Mouse (Mus musculus): ENCODE measurements at regions not wholly inside any gene's neighbourhood (a gene's known extent, or its start where the extent isn't known, plus 50 kb on each side); places are given as distances from the start of the nearest gene placed in this dataset.

DNA sequence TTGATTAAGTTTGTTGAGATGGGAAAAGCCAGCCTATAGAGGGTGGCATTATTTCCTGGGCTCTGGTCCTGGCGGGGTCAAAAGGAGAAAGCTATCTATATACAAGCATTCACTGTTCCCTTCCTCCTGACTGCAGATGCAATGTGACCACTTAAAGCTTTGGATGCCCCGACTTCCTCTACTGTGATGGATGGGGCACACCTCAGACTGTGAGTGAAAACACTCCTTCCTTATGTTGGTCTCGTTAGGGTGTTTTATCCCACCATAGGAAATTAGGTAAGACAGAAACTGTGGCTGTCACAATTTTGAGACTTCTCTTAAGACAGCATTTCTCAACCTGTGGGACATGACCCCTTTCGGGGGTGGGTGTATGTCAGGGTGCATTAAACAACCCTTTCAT is 210.8 kb upstream of the Dusp10 start:
- no peaks in the 10 kb centered on the region for H3K27me3 ChIP-seq (ENCODE audit: control insufficient read depth, insufficient read depth, insufficient read length)
- no peak overlapping the region for H3ac ChIP-seq (ENCODE audit: control insufficient read depth, insufficient read length, low read depth)
- no peak overlapping the region for H3K4me3 ChIP-seq (ENCODE audit: insufficient read depth, poor library complexity, severe bottlenecking)
- no peaks in the 10 kb centered on the region for H3K79me3 ChIP-seq (ENCODE audit: low read depth)
- TF ChIP-seq MYOD1 (IDR thresholded peaks at IDR 0.05; ENCODE audit: control insufficient read depth, insufficient read length, low read depth) (no peak), CTCF (IDR thresholded peaks at IDR 0.05; ENCODE audit: control insufficient read depth, insufficient read depth, insufficient read length) (no peak)
- H3K79me2 ChIP-seq (ENCODE audit: control insufficient read depth, insufficient read depth): no peaks in the 10 kb centered on the region
- H3K36me3 ChIP-seq (ENCODE audit: control insufficient read depth, insufficient read depth): no peaks in the 10 kb centered on the region

DNA sequence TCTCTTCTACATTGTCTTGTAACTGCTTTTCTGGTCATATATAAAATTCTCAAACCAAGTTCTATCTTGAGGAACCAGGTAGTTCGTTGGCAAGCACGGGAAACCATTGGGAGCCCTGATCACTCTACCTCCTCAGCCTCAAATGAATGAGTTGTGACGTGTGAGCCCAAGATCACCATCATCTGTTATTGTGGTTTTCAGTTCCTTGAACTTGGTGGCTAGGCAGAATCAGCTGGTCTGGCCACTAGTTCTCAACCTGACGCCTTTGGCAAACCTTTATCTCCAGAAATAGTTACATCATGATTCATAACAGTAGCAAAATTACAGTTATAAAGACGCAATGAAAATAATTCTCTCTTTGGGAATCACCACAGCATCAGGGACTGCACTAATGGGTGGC is 209.7 kb upstream of the Dusp10 start:
- Histone ChIP-seq H3K4me3 (ENCODE audit: insufficient read depth, poor library complexity, severe bottlenecking) (no peak overlapping the region), H3K36me3 (ENCODE audit: control insufficient read depth, insufficient read depth) (no peaks in the 10 kb centered on the region), H3K79me2 (ENCODE audit: control insufficient read depth, insufficient read depth) (no peaks in the 10 kb centered on the region), H3ac (ENCODE audit: control insufficient read depth, insufficient read length, low read depth) (no peak overlapping the region), H3K27me3 (ENCODE audit: control insufficient read depth, insufficient read depth, insufficient read length) (no peaks in the 10 kb centered on the region), H3K79me3 (ENCODE audit: low read depth) (no peaks in the 10 kb centered on the region)
- TF ChIP-seq MAX (IDR thresholded peaks at IDR 0.05) (no peak), MYOD1 (IDR thresholded peaks at IDR 0.05; ENCODE audit: control insufficient read depth, insufficient read length, low read depth) (peak; percentile 50)

DNA sequence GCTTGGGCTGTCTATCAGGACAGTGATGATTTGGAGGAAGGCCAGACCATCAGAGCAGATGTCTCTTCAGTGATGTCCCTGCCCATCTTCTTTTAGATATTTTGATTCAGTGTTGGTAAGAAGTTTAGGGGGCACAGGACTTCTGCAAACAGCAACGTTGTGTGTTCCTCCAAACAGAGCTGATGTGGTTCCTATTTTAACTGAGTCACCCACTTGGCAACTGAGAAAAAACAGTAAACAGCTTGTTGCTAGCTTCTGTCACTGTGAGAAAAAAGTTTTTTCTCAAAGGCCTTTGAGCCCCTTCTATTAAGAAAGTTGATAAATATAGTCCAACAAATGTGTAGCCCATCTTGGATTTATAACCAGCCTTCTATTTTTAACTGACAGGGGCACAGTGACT is 209.3 kb upstream of the Dusp10 start:
- TF ChIP-seq FOSL1 (IDR thresholded peaks at IDR 0.05; ENCODE audit: insufficient read depth, low read length, poor library complexity, severe bottlenecking) (no peak), CEBPB (IDR thresholded peaks at IDR 0.05; ENCODE audit: low read depth) (no peak), USF1 (IDR thresholded peaks at IDR 0.05; ENCODE audit: low read depth) (no peak), MYOG (IDR thresholded peaks at IDR 0.05; ENCODE audit: control insufficient read depth, extremely low read depth, insufficient read length) (no peak), MYOD1 (IDR thresholded peaks at IDR 0.05; ENCODE audit: control insufficient read depth, insufficient read length, low read depth) (no peak), MAX (IDR thresholded peaks at IDR 0.05) (no peak), CTCF (IDR thresholded peaks at IDR 0.05; ENCODE audit: control insufficient read depth, insufficient read depth, insufficient read length) (no peak)
- no peaks in the 10 kb centered on the region for H3K36me3 ChIP-seq (ENCODE audit: control insufficient read depth, insufficient read depth)
- H3ac ChIP-seq (ENCODE audit: control insufficient read depth, insufficient read length, low read depth): no peak overlapping the region
- no peaks in the 10 kb centered on the region for H3K27me3 ChIP-seq (ENCODE audit: control insufficient read depth, insufficient read depth, insufficient read length)
- no peaks in the 10 kb centered on the region for H3K79me3 ChIP-seq (ENCODE audit: low read depth)
- no peak overlapping the region for H3K4me3 ChIP-seq (ENCODE audit: insufficient read depth, poor library complexity, severe bottlenecking)
- H3K79me2 ChIP-seq (ENCODE audit: control insufficient read depth, insufficient read depth): no peaks in the 10 kb centered on the region

DNA sequence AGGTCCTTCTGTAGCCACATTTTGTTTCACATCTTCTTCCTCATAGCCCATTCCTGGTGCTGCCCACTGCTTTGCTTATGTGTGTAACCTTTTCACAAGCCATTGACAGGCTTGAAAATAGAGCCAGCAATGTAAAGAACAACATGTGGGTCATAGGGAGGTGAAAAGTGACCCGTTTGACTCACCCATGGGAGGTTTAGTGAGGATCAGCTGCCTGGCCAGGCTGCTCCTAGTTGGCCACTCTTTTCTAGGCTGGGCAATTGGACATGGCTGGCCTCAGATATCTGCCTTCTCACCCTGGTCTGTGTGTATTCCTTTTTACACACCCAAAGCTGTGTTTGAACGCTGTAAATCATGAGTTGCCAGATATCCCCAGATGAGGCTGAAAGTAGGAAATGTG is 208.8 kb upstream of the Dusp10 start:
- TF ChIP-seq CEBPB (IDR thresholded peaks at IDR 0.05; ENCODE audit: low read depth) (no peak), MYOD1 (IDR thresholded peaks at IDR 0.05; ENCODE audit: control insufficient read depth, insufficient read length, low read depth) (no peak), CTCF (IDR thresholded peaks at IDR 0.05; ENCODE audit: control insufficient read depth, insufficient read depth, insufficient read length) (no peak), USF1 (IDR thresholded peaks at IDR 0.05; ENCODE audit: low read depth) (no peak), MYOG (IDR thresholded peaks at IDR 0.05; ENCODE audit: control insufficient read depth, extremely low read depth, insufficient read length) (no peak)
- Histone ChIP-seq H3K36me3 (ENCODE audit: control insufficient read depth, insufficient read depth) (no peaks in the 10 kb centered on the region), H3ac (ENCODE audit: control insufficient read depth, insufficient read length, low read depth) (no peak overlapping the region), H3K27me3 (ENCODE audit: control insufficient read depth, insufficient read depth, insufficient read length) (no peaks in the 10 kb centered on the region), H3K79me2 (ENCODE audit: control insufficient read depth, insufficient read depth) (no peaks in the 10 kb centered on the region), H3K79me3 (ENCODE audit: low read depth) (no peaks in the 10 kb centered on the region), H3K4me3 (ENCODE audit: insufficient read depth, poor library complexity, severe bottlenecking) (no peak overlapping the region)

DNA sequence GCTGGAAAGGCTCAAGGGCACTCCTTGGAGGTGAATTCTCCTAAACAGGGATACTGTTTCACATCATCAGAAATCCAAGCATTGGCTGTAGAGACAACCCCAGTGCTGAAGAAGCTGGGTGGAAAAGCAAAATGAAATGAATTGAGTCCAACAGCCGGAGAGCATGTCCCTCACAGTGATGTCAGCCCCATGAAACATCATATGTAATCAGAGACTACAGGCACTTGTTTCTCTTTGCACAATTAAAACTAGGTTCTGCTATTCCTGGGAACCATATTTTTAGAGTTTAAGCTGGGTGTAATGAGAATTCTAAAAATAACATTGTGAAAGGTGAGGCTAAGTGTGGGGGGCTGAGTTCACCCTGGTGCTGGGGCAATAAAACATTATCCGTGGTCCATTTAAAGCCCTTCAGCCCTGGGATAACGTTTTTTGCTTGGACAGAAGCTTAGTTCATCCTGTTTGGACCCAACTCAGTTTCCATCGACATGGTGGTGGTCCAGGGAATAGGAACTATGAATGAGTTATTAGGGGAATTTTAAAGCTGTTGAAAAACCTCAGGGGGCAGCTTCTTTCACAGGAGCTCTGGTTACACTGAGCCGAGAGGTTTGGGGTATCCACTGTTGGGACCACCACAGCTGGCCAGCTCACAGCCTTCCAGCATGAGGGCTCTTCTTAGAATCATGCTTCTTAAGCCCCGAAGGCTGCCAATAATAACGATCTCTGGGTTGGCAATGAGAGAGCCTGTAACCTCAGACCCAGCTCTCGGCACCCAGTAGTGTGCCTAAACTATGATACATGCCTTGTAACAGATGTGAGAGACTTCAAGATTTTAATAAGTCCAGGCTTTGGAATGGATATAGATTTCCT is 206.0 kb upstream of the Dusp10 start:
- H3K4me3 ChIP-seq (ENCODE audit: insufficient read depth, poor library complexity, severe bottlenecking): no peak overlapping the region
- TF ChIP-seq MAX (IDR thresholded peaks at IDR 0.05) (no peak), USF1 (IDR thresholded peaks at IDR 0.05; ENCODE audit: low read depth) (no peak), MYOD1 (IDR thresholded peaks at IDR 0.05; ENCODE audit: control insufficient read depth, insufficient read length, low read depth) (no peak), CTCF (IDR thresholded peaks at IDR 0.05; ENCODE audit: control insufficient read depth, insufficient read depth, insufficient read length) (no peak), MYOG (IDR thresholded peaks at IDR 0.05; ENCODE audit: control insufficient read depth, extremely low read depth, insufficient read length) (no peak), CEBPB (IDR thresholded peaks at IDR 0.05; ENCODE audit: low read depth) (no peak), FOSL1 (IDR thresholded peaks at IDR 0.05; ENCODE audit: insufficient read depth, low read length, poor library complexity, severe bottlenecking) (no peak)
- no peaks in the 10 kb centered on the region for H3K79me3 ChIP-seq (ENCODE audit: low read depth)
- no peak overlapping the region for H3ac ChIP-seq (ENCODE audit: control insufficient read depth, insufficient read length, low read depth)
- H3K36me3 ChIP-seq (ENCODE audit: control insufficient read depth, insufficient read depth): no peaks in the 10 kb centered on the region
- no peaks in the 10 kb centered on the region for H3K79me2 ChIP-seq (ENCODE audit: control insufficient read depth, insufficient read depth)
- no peaks in the 10 kb centered on the region for H3K27me3 ChIP-seq (ENCODE audit: control insufficient read depth, insufficient read depth, insufficient read length)

DNA sequence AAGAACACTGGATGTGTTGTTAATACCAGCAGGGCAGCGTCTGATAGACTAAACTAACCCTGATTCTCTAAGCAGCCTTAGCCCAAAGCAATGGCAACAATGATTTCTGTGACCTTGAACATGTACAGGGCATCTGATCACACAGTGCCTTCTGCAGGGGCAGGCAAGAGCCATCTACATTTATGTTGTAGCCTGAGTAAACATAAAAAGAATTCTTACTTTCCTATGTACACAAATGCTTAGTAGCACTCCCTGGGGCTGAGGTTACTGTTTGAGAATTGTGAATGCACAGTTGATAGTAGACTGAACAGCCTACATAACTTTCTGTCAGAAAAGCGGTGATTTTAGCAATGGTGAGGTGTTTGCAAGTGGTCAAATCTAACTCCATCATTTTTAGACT is 204.9 kb upstream of the Dusp10 start:
- Histone ChIP-seq H3K4me3 (ENCODE audit: insufficient read depth, poor library complexity, severe bottlenecking) (no peak overlapping the region), H3K79me2 (ENCODE audit: control insufficient read depth, insufficient read depth) (no peaks in the 10 kb centered on the region)
- TF ChIP-seq MYOG (IDR thresholded peaks at IDR 0.05; ENCODE audit: control insufficient read depth, extremely low read depth, insufficient read length) (no peak), CEBPB (IDR thresholded peaks at IDR 0.05; ENCODE audit: low read depth) (no peak), USF1 (IDR thresholded peaks at IDR 0.05; ENCODE audit: low read depth) (no peak), CTCF (IDR thresholded peaks at IDR 0.05; ENCODE audit: control insufficient read depth, insufficient read depth, insufficient read length) (no peak), MAX (IDR thresholded peaks at IDR 0.05) (no peak), MYOD1 (IDR thresholded peaks at IDR 0.05; ENCODE audit: control insufficient read depth, insufficient read length, low read depth) (no peak), FOSL1 (IDR thresholded peaks at IDR 0.05; ENCODE audit: insufficient read depth, low read length, poor library complexity, severe bottlenecking) (no peak)

More for the DNA sequence above, 204.9 kb upstream of the Dusp10 start:
- no peak overlapping the region for H3ac ChIP-seq (ENCODE audit: control insufficient read depth, insufficient read length, low read depth)
- no peaks in the 10 kb centered on the region for H3K36me3 ChIP-seq (ENCODE audit: control insufficient read depth, insufficient read depth)
- no peaks in the 10 kb centered on the region for H3K79me3 ChIP-seq (ENCODE audit: low read depth)
- H3K27me3 ChIP-seq (ENCODE audit: control insufficient read depth, insufficient read depth, insufficient read length): no peaks in the 10 kb centered on the region
